ENCODE assay signal across 8 mouse cellular contexts in the genomic region with DNA sequence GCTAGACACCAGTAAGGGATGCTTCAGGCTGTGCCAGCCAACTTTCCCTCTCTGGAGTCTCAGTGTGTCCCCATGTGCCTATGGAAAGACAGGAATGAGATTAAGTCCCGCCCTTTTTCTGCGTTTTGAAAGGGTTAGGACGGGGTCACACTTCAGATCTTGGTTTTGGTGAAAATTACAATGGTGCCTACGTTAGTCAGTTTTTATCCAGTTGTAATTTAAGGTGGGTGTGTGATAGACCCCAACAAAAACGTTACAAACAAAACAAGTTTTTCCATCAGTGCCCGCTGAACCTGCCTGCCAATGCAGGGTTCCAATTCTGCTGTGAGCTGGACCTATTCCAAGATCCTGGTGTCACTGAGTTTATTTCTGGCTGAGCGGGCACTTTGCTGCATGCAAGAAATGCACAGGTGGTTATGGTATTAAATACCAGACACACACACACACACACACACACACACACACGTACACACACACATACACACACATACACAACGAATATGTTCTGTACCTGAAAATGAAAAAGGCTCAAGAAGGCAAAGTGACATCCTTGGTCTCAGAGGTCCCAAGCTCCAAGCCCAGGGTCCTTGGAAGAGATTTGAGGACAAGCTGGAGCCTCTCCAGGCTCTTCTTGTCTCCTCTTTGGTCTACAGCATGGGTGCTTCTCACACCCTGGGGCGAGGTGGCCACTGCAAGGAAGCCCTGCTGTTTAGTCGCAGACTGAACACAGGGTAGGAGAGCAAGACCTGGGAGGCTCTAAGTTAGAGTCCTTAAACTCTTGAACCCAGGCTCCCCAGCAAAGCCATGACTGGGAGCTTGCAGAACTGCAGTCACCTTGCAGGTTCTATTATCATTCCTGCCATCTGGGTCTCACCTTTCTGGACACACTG. TPM values are rescaled to one million over a fixed set of nuclear protein-coding genes. Genes with fewer than 3 reads are reported as not detected.
DNase-seq lines count a peak whose midpoint lies in the region; ATAC-seq and TF ChIP-seq lines count a peak whose summit lies in the region.

No protein-coding gene starts in this region.

- H3K27ac ChIP-seq in embryonic facial prominence, embryonic 15.5 days (replicated peaks), result peak overlapping the region; percentile 96
- peak overlapping the region; percentile 96 for H3K27ac ChIP-seq in hindbrain, postnatal 0 days

- H3K36me3 ChIP-seq in embryonic facial prominence, embryonic 15.5 days, result no peaks in the 10 kb centered on the region
- no peaks in the 10 kb centered on the region for H3K36me3 ChIP-seq in hindbrain, postnatal 0 days (ENCODE audit: insufficient read depth, low read length)

- H3K4me2 ChIP-seq in embryonic facial prominence, embryonic 15.5 days (replicated peaks), result peak overlapping the region; percentile 68
- H3K4me2 ChIP-seq in hindbrain, postnatal 0 days (ENCODE audit: low read depth, low read length), result peak overlapping the region; percentile 94

- H3K27me3 ChIP-seq in embryonic facial prominence, embryonic 15.5 days, result no peaks in the 10 kb centered on the region
- H3K27me3 ChIP-seq in hindbrain, postnatal 0 days (ENCODE audit: insufficient read depth, low read length), result no peaks in the 10 kb centered on the region

- no peak for ATAC-seq in embryonic facial prominence, embryonic 15.5 days (ENCODE audit: insufficient number of reproducible peaks, low FRiP score, low TSS enrichment, low read depth)
- ATAC-seq in hindbrain, postnatal 0 days, result no peak
- ATAC-seq in megakaryocyte progenitor cell, adult 5-6 weeks (replicated peaks; ENCODE audit: poor library complexity), result no peak

- H3K4me1 ChIP-seq in embryonic facial prominence, embryonic 15.5 days, result peaks cover 38% of the 10 kb centered on the region
- peaks cover 20% of the 10 kb centered on the region for H3K4me1 ChIP-seq in hindbrain, postnatal 0 days (ENCODE audit: insufficient read depth, low read length)

- DNase-seq in urinary bladder, postnatal 14 days (ENCODE audit: low spot score), result peak; percentile 20
- DNase-seq in urinary bladder, adult 18-20 months (ENCODE audit: low spot score in 2 of 2), result no peak
- DNase-seq in hindbrain, postnatal 0 days (ENCODE audit: low spot score), result peak; percentile 68
- peak; percentile 43 for DNase-seq in lung, postnatal 10 days
- no peak for DNase-seq in spleen, postnatal 4 days (ENCODE audit: low spot score in 2 of 2)
- DNase-seq in right cerebral cortex, postnatal 4 days, result no peak

- no peaks in the 10 kb centered on the region for H3K9me3 ChIP-seq in embryonic facial prominence, embryonic 15.5 days (replicated peaks)
- H3K9me3 ChIP-seq in hindbrain, postnatal 0 days (ENCODE audit: low read length), result no peaks in the 10 kb centered on the region

- no peak for TF ChIP-seq CTCF in hindbrain, postnatal 0 days (IDR thresholded peaks at IDR 0.05; ENCODE audit: low read depth)

- peak overlapping the region; percentile 54 for H3K9ac ChIP-seq in embryonic facial prominence, embryonic 15.5 days
- H3K9ac ChIP-seq in hindbrain, postnatal 0 days (replicated peaks; ENCODE audit: low read length), result peak overlapping the region; percentile 94

- peak overlapping the region; percentile 98 for H3K4me3 ChIP-seq in embryonic facial prominence, embryonic 15.5 days (replicated peaks)
- H3K4me3 ChIP-seq in hindbrain, postnatal 0 days (ENCODE audit: low read length), result peak overlapping the region; percentile 96

- 24% methylated on average over 11 of the region's 11 CpGs for WGBS in embryonic facial prominence, embryonic 15.5 days
- 22% methylated on average over 11 of the region's 11 CpGs for WGBS in hindbrain, postnatal 0 days

RNA-seq across cellular contexts. Expression of gene Brd3, which starts 30.9 kb away (rescaled TPM):
- polyA plus RNA-seq in embryonic facial prominence, embryonic 15.5 days (2015; fragmentation: Nextera tagmentation; extraction: Ambion mirVana), result 106 and 121 TPM in 2 replicates
- 33.7 TPM in 2 replicates for total RNA-seq in hindbrain, postnatal 0 days (2014; rRNA removed)
- polyA plus RNA-seq in hindbrain, postnatal 0 days (2015; fragmentation: Nextera tagmentation; extraction: Ambion mirVana), result 84.0 and 95.5 TPM in 2 replicates
- total RNA-seq in megakaryocyte progenitor cell, adult 5-6 weeks (2015), result 52.4 and 54.7 TPM in 2 replicates
- 26.7 and 29.4 TPM in 2 replicates for total RNA-seq in megakaryocyte progenitor cell, adult 5-6 weeks (2017)

RNA-seq across cellular contexts. Expression of gene Brd3os, which starts 34.4 kb away (rescaled TPM):
- 16.4 and 17.0 TPM in 2 replicates for polyA plus RNA-seq in embryonic facial prominence, embryonic 15.5 days (2015; fragmentation: Nextera tagmentation; extraction: Ambion mirVana)
- 29.9 and 30.9 TPM in 2 replicates for total RNA-seq in hindbrain, postnatal 0 days (2014; rRNA removed)
- polyA plus RNA-seq in hindbrain, postnatal 0 days (2015; fragmentation: Nextera tagmentation; extraction: Ambion mirVana), result 34.1 and 39.7 TPM in 2 replicates
- total RNA-seq in megakaryocyte progenitor cell, adult 5-6 weeks (2015), result 0.12 TPM in 1 of 2 replicates, not detected in the other
- 0.14 TPM in 1 of 2 replicates, not detected in the other for total RNA-seq in megakaryocyte progenitor cell, adult 5-6 weeks (2017)

RNA-seq across cellular contexts. Expression of gene Wdr5, which starts 38.4 kb away (rescaled TPM):
- 51.8 and 52.1 TPM in 2 replicates for polyA plus RNA-seq in embryonic facial prominence, embryonic 15.5 days (2015; fragmentation: Nextera tagmentation; extraction: Ambion mirVana)
- total RNA-seq in hindbrain, postnatal 0 days (2014; rRNA removed), result 46.1 and 51.9 TPM in 2 replicates
- 34.5 and 35.1 TPM in 2 replicates for polyA plus RNA-seq in hindbrain, postnatal 0 days (2015; fragmentation: Nextera tagmentation; extraction: Ambion mirVana)
- total RNA-seq in megakaryocyte progenitor cell, adult 5-6 weeks (2015), result 36.7 and 37.2 TPM in 2 replicates
- 85.6 and 87.3 TPM in 2 replicates for total RNA-seq in megakaryocyte progenitor cell, adult 5-6 weeks (2017)

RNA-seq across cellular contexts. Expression of gene Vav2, which starts 49.7 kb away (rescaled TPM):
- 5.8 and 6.7 TPM in 2 replicates for polyA plus RNA-seq in embryonic facial prominence, embryonic 15.5 days (2015; fragmentation: Nextera tagmentation; extraction: Ambion mirVana)
- 38.4 and 44.9 TPM in 2 replicates for total RNA-seq in hindbrain, postnatal 0 days (2014; rRNA removed)
- 8.2 TPM in 2 replicates for polyA plus RNA-seq in hindbrain, postnatal 0 days (2015; fragmentation: Nextera tagmentation; extraction: Ambion mirVana)
- 4.8 and 7.5 TPM in 2 replicates for total RNA-seq in megakaryocyte progenitor cell, adult 5-6 weeks (2015)
- total RNA-seq in megakaryocyte progenitor cell, adult 5-6 weeks (2017), result 5.7 and 9.2 TPM in 2 replicates

Comparison
In these comparisons a context has a peak if more than half of its experiments do, and no peak if none do; other contexts are left out.
1. DNase-seq: peak in urinary bladder, postnatal 14 days (single experiment), hindbrain, postnatal 0 days (single experiment) and lung, postnatal 10 days (single experiment); none in urinary bladder, adult 18-20 months (0 of 2), spleen, postnatal 4 days (0 of 2) and right cerebral cortex, postnatal 4 days (single experiment).
2. RNA of gene Brd3os, which starts 34.4 kb away (total RNA-seq): 29.9 to 30.9 TPM in hindbrain, postnatal 0 days; 0.12 to 0.14 TPM in megakaryocyte progenitor cell, adult 5-6 weeks; every median in the first group is over 10 times any median in the second.